Mouse (Mus musculus) MEL (cell line): ENCODE measurements at regions not wholly inside any gene's neighbourhood (a gene's known extent, or its start where the extent isn't known, plus 50 kb on each side); places are given as distances from the start of the nearest gene placed in this dataset.

ENCODE experiments used
- CTCF ChIP-seq, 3 experiments: IDR thresholded peaks in 2 of 3; conservative IDR thresholded peaks in 1 of 3; 2 replicates each; pipeline ENCODE4 v1.5.1; 2011 to 2012; ENCODE audit warnings: low read length in 3 of 3, low read depth in 2 of 3, mild to moderate bottlenecking in 2 of 3, improper control_type of control experiment in 1 of 3, inconsistent platforms in 1 of 3, mixed read lengths in 1 of 3, moderate library complexity in 1 of 3; ENCODE audit not compliant: control insufficient read depth in 1 of 3, insufficient read depth in 1 of 3, poor library complexity in 1 of 3, severe bottlenecking in 1 of 3
- E2F4 ChIP-seq: IDR thresholded peaks from 2 replicates; pipeline ENCODE4 v1.6.1; 2011; ENCODE audit warnings: low read depth, low read length, improper control_type of control experiment, borderline replicate concordance
- EP300 ChIP-seq, 2 experiments: IDR thresholded peaks; 2 replicates each; pipeline ENCODE4 v1.6.1; 2011; ENCODE audit warnings: improper control_type of control experiment in 2 of 2, low read length in 2 of 2, low read depth in 1 of 2, mild to moderate bottlenecking in 1 of 2
- GATA1 ChIP-seq: IDR thresholded peaks from 2 replicates; pipeline ENCODE4 v1.6.1; 2011; ENCODE audit warnings: low read depth, low read length, improper control_type of control experiment
- KAT2A ChIP-seq: conservative IDR thresholded peaks from 2 replicates; pipeline ENCODE4 v1.6.1; 2012; ENCODE audit warnings: low read depth, low read length, improper control_type of control experiment, inconsistent platforms
- MAFK ChIP-seq: IDR thresholded peaks from 2 replicates; pipeline ENCODE4 v1.6.1; 2011; ENCODE audit warnings: low read depth, mild to moderate bottlenecking, low read length, improper control_type of control experiment, borderline replicate concordance
- POLR2A ChIP-seq, 2 experiments: IDR thresholded peaks; 2 replicates each; pipeline ENCODE4 v1.6.1; 2011 to 2012; ENCODE audit warnings: low read length in 2 of 2, mild to moderate bottlenecking in 2 of 2, control low read depth in 1 of 2, improper control_type of control experiment in 1 of 2, low read depth in 1 of 2, moderate library complexity in 1 of 2; ENCODE audit not compliant: control insufficient read depth in 1 of 2, insufficient read depth in 1 of 2, poor library complexity in 1 of 2
- RAD21 ChIP-seq: IDR thresholded peaks from 2 replicates; pipeline ENCODE4 v1.6.1; 2011; ENCODE audit warnings: mild to moderate bottlenecking, low read depth, low read length, improper control_type of control experiment
- TCF12 ChIP-seq: IDR thresholded peaks from 2 replicates; pipeline ENCODE4 v1.6.1; 2014; ENCODE audit warnings: low read depth, mild to moderate bottlenecking, inconsistent platforms, low read length, improper control_type of control experiment, moderate library complexity
- USF1 ChIP-seq: IDR thresholded peaks from 2 replicates; pipeline ENCODE4 v1.6.1; 2014; ENCODE audit warnings: low read depth, mild to moderate bottlenecking, inconsistent platforms, low read length, improper control_type of control experiment, moderate library complexity
- ZNF384 ChIP-seq: IDR thresholded peaks from 2 replicates; pipeline ENCODE4 v1.6.1; 2012; ENCODE audit warnings: low read depth, mild to moderate bottlenecking, inconsistent platforms, low read length, improper control_type of control experiment

- no peak for TF ChIP-seq USF1
- TF ChIP-seq E2F4 = no peak
- no peak for TF ChIP-seq CTCF (IDR thresholded peaks at IDR 0.05 in 2 of 3, conservative IDR thresholded peaks at IDR 0.05 in 1 of 3; ENCODE audit: control insufficient read depth in 1 of 3, insufficient read depth in 1 of 3, low read depth in 2 of 3, low read length in 3 of 3, poor library complexity in 1 of 3, severe bottlenecking in 1 of 3)
- TF ChIP-seq MAFK = no peak
- no peak for TF ChIP-seq EP300 (IDR thresholded peaks at IDR 0.05; ENCODE audit: low read depth in 1 of 2, low read length in 2 of 2)
- no peak for TF ChIP-seq TCF12
- TF ChIP-seq RAD21 = no peak
- TF ChIP-seq POLR2A (IDR thresholded peaks at IDR 0.05; ENCODE audit: control insufficient read depth in 1 of 2, insufficient read depth in 1 of 2, low read depth in 1 of 2, low read length in 2 of 2, poor library complexity in 1 of 2) = no peak
- no peak for TF ChIP-seq GATA1
- no peak for TF ChIP-seq KAT2A
- no peak for TF ChIP-seq ZNF384
Measured at GRCm38 (mm10) chr14:80789131-80789530, 805.2 kb downstream of the Olfm4 start.
